Mouse (Mus musculus): Measurements from ENCODE around the gene Phospho1.

- TF ChIP-seq MAX (IDR thresholded peaks at IDR 0.05; ENCODE audit: low read depth), result no peak
- TF ChIP-seq POLR2A (IDR thresholded peaks at IDR 0.05; ENCODE audit: insufficient read length, low read depth), result no peak
- no peak for TF ChIP-seq POLR2AphosphoS2 (IDR thresholded peaks at IDR 0.05; ENCODE audit: insufficient read length, low read depth)
These were observed 18.8 kb upstream of the Phospho1 start for GRCm38 (mm10) chr11:95805527-95805926.
